Mouse (Mus musculus): Measurements from ENCODE around the gene Fbll1.

- no peak for TF ChIP-seq CTCF (IDR thresholded peaks at IDR 0.05; ENCODE audit: borderline replicate concordance, extremely low read depth, insufficient read depth, insufficient read length)
- TF ChIP-seq POLR2A (IDR thresholded peaks at IDR 0.05; ENCODE audit: borderline replicate concordance, extremely low read depth, insufficient read depth, insufficient read length, poor library complexity, severe bottlenecking): no peak
These were observed 48.1 kb downstream of the Fbll1 start for GRCm38 (mm10) chr11:35750578-35750977.
